Mouse (Mus musculus) lung, embryonic 14.5 days (tissue): Measurements from ENCODE around the gene Bbx. TPM values are rescaled to one million over a fixed set of nuclear protein-coding genes. Genes with fewer than 3 reads are reported as not detected.

Experiments used
- ATAC-seq: fragments of 200-750 bp; cut with Nextera tagmentation; 2 replicates; pipeline ENCODE4 v1.8.0; 2017; ENCODE audit warnings: mild to moderate bottlenecking, moderate TSS enrichment, moderate library complexity; ENCODE audit not compliant: insufficient read depth
- DNase-seq: peaks from one replicate; pipeline ENCODE4 v3.0.0-alpha.2; 2015
- H3K27ac ChIP-seq: fragments of 300-500 bp; sonication (generic); 2 replicates; pipeline ENCODE4 v1.5.1; 2014; ENCODE audit warnings: low read depth, mild to moderate bottlenecking, moderate library complexity
- H3K27me3 ChIP-seq: fragments of 300-500 bp; sonication (generic); 2 replicates; pipeline ENCODE4 v1.6.1; 2014; ENCODE audit warnings: low read length, control low read depth; ENCODE audit not compliant: insufficient read depth
- H3K36me3 ChIP-seq: fragments of 300-500 bp; sonication (generic); 2 replicates; pipeline ENCODE4 v1.6.1; 2014; ENCODE audit warnings: control low read depth; ENCODE audit not compliant: insufficient read depth
- H3K4me1 ChIP-seq: fragments of 300-500 bp; sonication (generic); 2 replicates; pipeline ENCODE4 v1.6.1; 2014; ENCODE audit warnings: antibody characterized with exemption, control low read depth; ENCODE audit not compliant: insufficient read depth
- H3K4me2 ChIP-seq: fragments of 300-500 bp; sonication (generic); 2 replicates; pipeline ENCODE4 v1.6.1; 2014; ENCODE audit warnings: mild to moderate bottlenecking
- H3K4me3 ChIP-seq: fragments of 300-500 bp; sonication (generic); 2 replicates; pipeline ENCODE4 v1.5.1; 2014; ENCODE audit warnings: low read depth, low read length
- H3K9ac ChIP-seq: fragments of 300-500 bp; sonication (generic); 2 replicates; pipeline ENCODE4 v1.6.1; 2014
- H3K9me3 ChIP-seq: fragments of 300-500 bp; sonication (generic); 2 replicates; pipeline ENCODE4 v1.6.1; 2016; ENCODE audit warnings: low read depth, low read length, control low read depth
- CTCF ChIP-seq: IDR thresholded peaks from 2 replicates; pipeline ENCODE4 v1.5.1; 2016; ENCODE audit warnings: antibody characterized with exemption, low read depth
- WGBS: fragments of 180-500 bp; shearing (Covaris S2); extraction: QIAGEN DNeasy Blood & Tissue Kit; methylation state at CpG from one replicate; pipeline ENCODE4 v1.1.7; 2014; 5-methylcytosine and 5-hydroxymethylcytosine counted together
- polyA plus RNA-seq: library from polyadenylated mRNA; unstranded; fragments of >200 nt; fragmentation: Nextera tagmentation; extraction: Ambion mirVana; gene quantifications from 2 replicates; pipeline ENCODE4 v1.2.1, GENCODE M21; 2014

Gene Bbx
- polyA plus RNA-seq, 1 experiment from 2014 or later, result 40.5 TPM

DNA sequence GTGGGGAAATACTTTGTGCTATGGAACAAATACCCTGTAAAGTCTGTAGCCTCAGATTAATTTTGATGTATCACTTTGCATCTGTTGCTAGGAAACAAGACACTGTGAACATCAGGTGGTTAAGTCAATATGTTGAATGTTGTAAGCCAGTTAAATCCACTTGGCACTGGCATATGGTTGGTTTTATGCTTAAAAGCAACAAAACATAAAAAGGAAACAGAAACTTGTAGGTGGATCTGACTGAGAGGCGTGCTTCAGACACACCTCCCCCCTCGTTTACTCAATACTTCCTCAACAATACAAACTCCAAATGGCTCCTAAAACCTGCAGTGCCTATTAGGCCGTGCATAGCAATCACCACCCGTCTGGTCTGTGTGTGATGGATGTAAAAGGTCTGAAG, 236.1 kb downstream of the Bbx start:
- Histone ChIP-seq H3K4me3 (no peak overlapping the region), H3K9ac (no peak overlapping the region), H3K9me3 (no peaks in the 10 kb centered on the region), H3K36me3 (peaks cover 33% of the 10 kb centered on the region), H3K27ac (no peak overlapping the region), H3K4me1 (no peaks in the 10 kb centered on the region), H3K4me2 (no peak overlapping the region), H3K27me3 (no peaks in the 10 kb centered on the region)
- DNase-seq (no peak), ATAC-seq (no peak)
- WGBS, result 61% methylated on average over 4 of the region's 4 CpGs
- no peak for TF ChIP-seq CTCF

DNA sequence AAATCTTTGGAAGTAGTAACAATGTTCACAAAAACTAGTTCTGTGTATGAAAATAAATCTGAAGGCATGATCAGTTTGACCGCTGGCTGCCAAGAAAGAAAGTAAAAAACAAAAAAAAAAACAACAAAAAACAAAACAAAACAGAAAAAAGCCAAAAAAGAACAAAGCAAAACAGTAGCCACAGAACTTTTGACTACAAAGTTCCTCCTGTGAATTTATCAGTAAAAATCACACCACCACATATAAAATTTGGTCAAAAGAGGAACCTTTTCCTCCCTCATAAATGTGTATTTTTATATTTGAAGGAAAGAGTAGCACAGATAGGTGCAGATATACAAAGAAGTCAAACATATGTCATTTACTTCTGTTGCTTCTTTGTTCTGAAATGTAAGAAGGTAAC, 239.6 kb downstream of the Bbx start:
- no peak overlapping the region for H3K4me3 ChIP-seq
- WGBS, result 80% methylated on average over 1 of the region's 1 CpGs
- H3K4me1 ChIP-seq, result no peaks in the 10 kb centered on the region
- H3K27ac ChIP-seq, result no peak overlapping the region
- ATAC-seq (no peak), DNase-seq (no peak)
- no peaks in the 10 kb centered on the region for H3K9me3 ChIP-seq
- H3K27me3 ChIP-seq, result no peaks in the 10 kb centered on the region
- no peak overlapping the region for H3K9ac ChIP-seq
- H3K4me2 ChIP-seq, result no peak overlapping the region
- TF ChIP-seq CTCF, result no peak
- peaks cover 18% of the 10 kb centered on the region; the same call in 1 of the 2 replicates for H3K36me3 ChIP-seq

DNA sequence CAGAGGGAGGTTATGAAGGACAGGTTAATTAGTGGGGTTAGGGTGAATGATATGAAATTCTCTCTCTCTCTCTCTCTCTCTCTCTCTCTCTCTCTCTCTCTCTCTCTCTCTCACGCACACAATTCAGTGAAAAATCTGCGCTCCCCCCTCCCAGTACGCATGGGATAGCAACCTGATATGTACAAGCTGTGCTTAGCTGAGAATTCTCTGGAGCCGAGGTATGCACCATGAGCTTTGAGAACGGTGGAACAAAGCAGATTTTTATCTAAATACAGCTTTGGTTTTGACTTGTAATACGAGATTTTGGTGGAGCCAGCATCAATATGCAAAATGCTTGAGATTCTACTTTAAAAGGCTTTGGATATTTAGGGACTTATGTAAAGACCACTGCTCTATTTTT, 243.1 kb downstream of the Bbx start:
- no peak for ATAC-seq

DNA sequence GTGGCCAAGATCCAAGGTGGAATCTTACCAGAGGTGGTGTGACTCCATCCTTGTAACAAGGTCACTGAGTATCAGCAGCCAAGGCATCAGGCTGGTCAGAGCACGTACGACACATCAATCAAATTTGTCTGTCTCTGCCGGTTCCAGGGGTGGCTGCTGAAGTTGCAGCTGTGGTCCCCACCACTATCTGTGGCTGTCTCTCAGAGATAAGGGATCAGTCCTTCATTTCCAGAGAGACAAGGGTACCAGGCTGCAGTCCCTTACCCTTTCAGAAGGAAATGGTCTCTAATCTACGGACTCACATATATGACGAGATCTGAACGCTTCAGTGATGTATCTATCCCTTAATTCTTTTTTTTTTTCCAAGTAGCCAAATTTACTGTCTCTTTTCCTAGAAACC, 245.6 kb downstream of the Bbx start:
- Histone ChIP-seq H3K4me1 (no peaks in the 10 kb centered on the region; the same call in 1 of the 2 replicates), H3K4me2 (no peak overlapping the region), H3K4me3 (no peak overlapping the region), H3K27me3 (no peaks in the 10 kb centered on the region), H3K9ac (no peak overlapping the region), H3K27ac (no peak overlapping the region), H3K9me3 (no peaks in the 10 kb centered on the region), H3K36me3 (no peaks in the 10 kb centered on the region)
- no peak for DNase-seq
- no peak for ATAC-seq
- 46% methylated on average over 6 of the region's 6 CpGs for WGBS
- no peak for TF ChIP-seq CTCF

More for the DNA sequence above, 243.1 kb downstream of the Bbx start:
- no peak for TF ChIP-seq CTCF
- 37% methylated on average over 6 of the region's 6 CpGs for WGBS
- Histone ChIP-seq H3K4me2 (no peak overlapping the region), H3K36me3 (peaks cover 4% of the 10 kb centered on the region; the same call in 1 of the 2 replicates), H3K4me1 (no peaks in the 10 kb centered on the region), H3K27ac (no peak overlapping the region), H3K4me3 (no peak overlapping the region), H3K9me3 (no peaks in the 10 kb centered on the region), H3K9ac (no peak overlapping the region), H3K27me3 (no peaks in the 10 kb centered on the region)
- DNase-seq, result no peak

DNA sequence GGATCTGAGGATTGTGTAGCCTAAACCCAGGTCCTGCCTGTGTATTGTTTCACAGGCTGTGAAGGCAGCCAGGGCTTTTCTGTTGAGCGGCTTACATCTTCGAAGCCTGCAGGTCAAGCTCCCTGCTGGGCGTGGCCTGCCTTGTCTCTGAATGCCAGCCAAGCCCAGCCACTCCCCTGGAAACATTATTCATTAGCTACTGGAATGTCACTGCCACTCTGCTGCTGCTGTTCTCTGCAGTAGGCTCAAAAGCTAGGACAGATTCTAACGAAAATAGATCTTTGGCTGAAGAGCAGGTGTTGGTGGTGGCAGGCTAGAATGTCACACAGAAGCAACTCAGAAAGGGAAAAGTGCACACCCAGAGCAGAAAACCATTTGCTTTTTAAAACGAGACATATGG, 247.1 kb downstream of the Bbx start:
- ATAC-seq (peak; percentile 74), DNase-seq (peak; percentile 73)
- no peak overlapping the region for H3K4me2 ChIP-seq
- 10% methylated on average over 5 of the region's 5 CpGs for WGBS
- H3K27me3 ChIP-seq, result no peaks in the 10 kb centered on the region
- no peak overlapping the region for H3K27ac ChIP-seq
- no peaks in the 10 kb centered on the region for H3K36me3 ChIP-seq
- H3K4me3 ChIP-seq, result no peak overlapping the region
- no peaks in the 10 kb centered on the region; the same call in 1 of the 2 replicates for H3K4me1 ChIP-seq
- no peak overlapping the region for H3K9ac ChIP-seq
- TF ChIP-seq CTCF, result no peak
- H3K9me3 ChIP-seq, result no peaks in the 10 kb centered on the region

DNA sequence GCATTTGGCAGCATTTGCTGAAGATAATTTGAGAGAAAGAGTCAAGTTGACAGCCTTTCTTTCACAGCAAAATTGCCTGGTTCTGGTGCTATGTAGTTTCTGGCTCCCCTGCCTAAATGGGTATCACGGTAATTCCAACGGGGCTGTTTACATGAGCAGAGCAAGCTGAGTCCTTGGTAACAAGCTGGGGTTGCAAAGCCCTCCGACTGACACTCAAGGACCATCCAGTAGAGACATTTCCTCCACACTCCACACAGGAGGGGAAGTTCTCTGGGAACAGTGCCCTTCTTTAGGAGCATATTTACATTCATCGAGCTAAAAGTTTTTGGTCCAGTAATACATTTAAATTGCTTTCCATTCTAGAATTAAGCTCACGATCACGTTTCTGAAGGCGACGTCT, 249.2 kb downstream of the Bbx start:
- TF ChIP-seq CTCF, result no peak
- peak; percentile 9 for DNase-seq
- Histone ChIP-seq H3K9ac (no peak overlapping the region), H3K4me3 (no peak overlapping the region), H3K27me3 (no peaks in the 10 kb centered on the region), H3K4me1 (no peaks in the 10 kb centered on the region; the same call in 1 of the 2 replicates), H3K36me3 (no peaks in the 10 kb centered on the region), H3K9me3 (no peaks in the 10 kb centered on the region), H3K27ac (no peak overlapping the region), H3K4me2 (no peak overlapping the region)
- no peak for ATAC-seq
- 58% methylated on average over 8 of the region's 8 CpGs for WGBS

DNA sequence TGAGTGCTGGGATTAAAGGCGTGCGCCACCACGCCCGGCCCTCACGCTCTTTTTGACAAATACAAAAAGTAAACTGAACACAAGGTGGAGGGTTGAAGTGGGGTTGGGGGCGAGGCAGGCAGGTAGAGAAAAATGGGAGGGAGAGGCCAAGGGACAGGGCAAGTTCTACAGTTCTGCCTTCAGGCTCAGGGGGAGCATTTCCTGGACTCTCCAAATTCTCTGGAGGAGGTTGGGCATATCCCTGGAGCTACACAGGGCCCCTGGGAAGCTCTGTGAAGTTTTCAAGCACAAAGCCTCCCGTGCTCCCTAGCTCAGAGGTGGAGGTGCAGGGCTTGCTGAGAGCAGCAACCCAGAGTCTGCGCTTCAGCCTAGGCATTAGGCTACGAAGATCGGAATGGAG, 249.6 kb downstream of the Bbx start:
- H3K27me3 ChIP-seq, result no peaks in the 10 kb centered on the region
- no peak overlapping the region for H3K9ac ChIP-seq
- no peak for ATAC-seq
- H3K36me3 ChIP-seq, result no peaks in the 10 kb centered on the region
- H3K27ac ChIP-seq, result no peak overlapping the region
- TF ChIP-seq CTCF, result no peak
- H3K9me3 ChIP-seq, result no peaks in the 10 kb centered on the region
- no peak overlapping the region for H3K4me3 ChIP-seq
- H3K4me1 ChIP-seq, result no peaks in the 10 kb centered on the region; the same call in 1 of the 2 replicates
- no peak overlapping the region for H3K4me2 ChIP-seq
- no peak for DNase-seq
- WGBS, result 80% methylated on average over 10 of the region's 10 CpGs

DNA sequence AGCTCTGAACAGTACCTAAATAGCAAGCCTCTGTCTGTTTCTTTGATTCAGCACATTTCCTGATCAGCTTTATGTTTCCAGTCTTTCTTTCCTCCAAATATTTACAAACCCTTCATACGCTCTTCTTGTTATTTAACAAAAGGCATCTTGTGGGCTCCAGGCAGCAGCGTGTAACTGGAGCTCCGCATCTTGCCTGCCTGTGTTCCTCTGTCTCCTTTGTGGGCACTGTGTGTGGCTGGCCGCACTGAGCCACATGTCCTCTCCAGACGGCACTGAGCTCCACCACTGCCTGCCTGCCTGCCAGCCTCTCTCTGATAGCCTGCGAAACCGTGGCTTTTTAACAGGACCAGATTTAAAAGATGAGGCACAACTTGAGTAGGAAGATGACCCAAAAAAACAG, 259.4 kb downstream of the Bbx start:
- ATAC-seq (peak; percentile 85), DNase-seq (peak; percentile 58)
- no peaks in the 10 kb centered on the region for H3K36me3 ChIP-seq
- H3K4me2 ChIP-seq, result no peak overlapping the region
- TF ChIP-seq CTCF, result no peak
- H3K27ac ChIP-seq, result no peak overlapping the region
- H3K4me3 ChIP-seq, result no peak overlapping the region
- H3K9ac ChIP-seq, result no peak overlapping the region
- H3K27me3 ChIP-seq, result no peaks in the 10 kb centered on the region
- H3K9me3 ChIP-seq, result no peaks in the 10 kb centered on the region
- H3K4me1 ChIP-seq, result 0 out of 2 replicates have a peak, but pooled peaks cover 4% of the 10 kb centered on the region
- 26% methylated on average over 7 of the region's 7 CpGs for WGBS
